Mouse (Mus musculus): ENCODE measurements at regions not wholly inside any gene's neighbourhood (a gene's known extent, or its start where the extent isn't known, plus 50 kb on each side); places are given as distances from the start of the nearest gene placed in this dataset.

DNA sequence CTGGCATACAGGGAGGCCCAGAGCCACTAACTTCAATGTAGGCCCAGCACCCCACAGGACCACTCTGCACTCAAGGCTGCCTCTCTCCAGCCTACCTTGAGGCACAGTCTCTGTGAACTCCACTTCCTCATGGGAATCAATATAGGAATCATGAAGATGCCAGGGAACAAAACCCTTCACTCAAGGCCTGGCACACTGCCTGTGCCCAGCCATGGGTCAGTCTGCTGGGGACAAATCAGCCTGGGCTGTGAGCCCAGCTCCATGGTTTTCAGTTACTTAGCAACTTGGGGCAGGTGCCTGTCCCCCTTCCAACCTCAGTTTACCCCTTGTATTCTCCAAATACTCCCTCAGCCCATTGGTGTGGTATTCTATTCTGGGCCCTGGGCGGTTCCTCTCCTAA, 119.6 kb downstream of the Cryba4 start:
- 83% methylated on average over 1 of the region's 1 CpGs for WGBS
- Histone ChIP-seq H3K4me3 (ENCODE audit: low read depth, low read length) (no peak overlapping the region), H3K27ac (ENCODE audit: low read length) (no peak overlapping the region)

DNA sequence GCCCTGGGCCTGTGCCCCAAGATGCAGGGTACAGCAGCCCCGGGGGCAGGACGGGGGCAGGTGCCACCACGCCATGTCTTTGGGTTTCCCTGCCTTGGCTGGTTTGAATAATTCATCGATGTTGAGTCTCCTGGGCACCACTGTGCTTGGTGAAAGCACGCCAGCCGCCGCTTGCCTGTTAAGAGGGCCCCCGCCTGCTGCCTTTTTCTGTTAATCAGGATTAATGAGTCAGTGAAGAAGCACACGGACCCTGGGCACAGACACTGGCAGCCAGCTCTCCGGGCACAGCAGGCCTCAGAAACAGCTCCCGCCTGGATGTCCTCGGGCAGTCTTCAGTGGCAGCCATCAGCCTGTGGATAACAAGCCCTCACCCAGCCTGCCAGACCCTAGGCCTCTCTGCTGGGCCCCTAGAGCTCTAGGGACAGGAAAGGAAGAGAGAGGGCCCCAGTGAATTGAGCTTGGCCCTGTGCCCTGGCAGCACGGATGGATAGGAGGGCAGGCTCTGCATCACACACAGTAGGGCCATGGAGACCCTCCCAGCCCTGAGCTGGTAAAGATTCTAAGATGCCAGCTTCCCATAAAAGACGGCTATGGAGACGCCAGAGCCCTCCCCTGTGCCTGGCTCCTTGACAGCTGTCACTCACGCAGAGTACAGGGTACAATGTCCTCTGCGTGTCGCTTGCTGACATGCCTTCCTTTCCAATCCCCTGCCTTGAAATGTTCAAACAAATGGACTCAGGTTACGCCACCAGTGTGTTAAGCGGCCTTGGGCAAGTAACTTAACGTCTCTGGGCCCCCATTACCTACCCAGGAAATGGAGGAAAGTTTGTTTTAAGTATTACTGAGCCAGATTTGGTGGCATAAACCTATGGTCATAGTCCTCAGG, 118.4 kb downstream of the Cryba4 start:
- Histone ChIP-seq H3K27ac (ENCODE audit: low read length) (no peak overlapping the region), H3K4me3 (ENCODE audit: low read depth, low read length) (no peak overlapping the region), H3K36me3 (ENCODE audit: control insufficient read depth, insufficient read depth, low read length) (no peaks in the 10 kb centered on the region), H3K27me3 (ENCODE audit: control insufficient read depth, insufficient read depth, low read length) (no peaks in the 10 kb centered on the region), H3K9me3 (ENCODE audit: control insufficient read depth, low read depth, low read length) (no peaks in the 10 kb centered on the region), H3K9ac (replicated peaks; ENCODE audit: low read depth, low read length) (no peak overlapping the region), H3K4me1 (ENCODE audit: control insufficient read depth, insufficient read depth, low read length) (no peaks in the 10 kb centered on the region), H3K4me2 (replicated peaks; ENCODE audit: low read depth, low read length) (no peak overlapping the region)
- no peak for ATAC-seq (ENCODE audit: insufficient number of reproducible peaks, insufficient read depth, low FRiP score, low read depth)
- 84% methylated on average over 21 of the region's 21 CpGs for WGBS

More for the DNA sequence above, 119.6 kb downstream of the Cryba4 start:
- no peaks in the 10 kb centered on the region for H3K36me3 ChIP-seq (ENCODE audit: control insufficient read depth, insufficient read depth, low read length)
- H3K4me1 ChIP-seq (ENCODE audit: control insufficient read depth, insufficient read depth, low read length), result no peaks in the 10 kb centered on the region
- no peak overlapping the region for H3K9ac ChIP-seq (replicated peaks; ENCODE audit: low read depth, low read length)
- H3K9me3 ChIP-seq (ENCODE audit: control insufficient read depth, low read depth, low read length), result no peaks in the 10 kb centered on the region
- no peak for ATAC-seq (ENCODE audit: insufficient number of reproducible peaks, insufficient read depth, low FRiP score, low read depth)
- no peaks in the 10 kb centered on the region for H3K27me3 ChIP-seq (ENCODE audit: control insufficient read depth, insufficient read depth, low read length)
- no peak overlapping the region for H3K4me2 ChIP-seq (replicated peaks; ENCODE audit: low read depth, low read length)

DNA sequence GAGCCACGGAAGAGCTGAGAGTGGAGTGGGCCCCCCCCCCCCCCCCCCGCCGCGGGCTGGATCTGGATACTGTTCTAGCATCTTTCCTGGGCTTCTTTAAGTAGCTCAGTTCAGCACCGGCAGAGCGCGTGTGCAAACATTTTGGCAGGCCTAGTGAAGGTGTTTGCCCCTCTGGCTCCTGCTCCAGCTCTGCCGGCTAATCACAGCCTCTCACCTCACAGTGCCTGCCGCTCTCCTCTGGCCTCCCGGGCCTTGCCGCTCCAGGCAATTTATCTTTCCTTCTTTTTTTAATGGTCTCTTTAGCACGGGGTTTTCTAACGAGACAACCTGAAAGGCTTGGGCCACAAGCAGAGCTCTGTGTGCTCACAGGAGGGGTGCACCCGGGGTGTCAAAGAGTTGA, 115.7 kb downstream of the Cryba4 start:
- no peaks in the 10 kb centered on the region for H3K9me3 ChIP-seq (ENCODE audit: control insufficient read depth, low read depth, low read length)
- H3K4me3 ChIP-seq (ENCODE audit: low read depth, low read length), result no peak overlapping the region
- no peaks in the 10 kb centered on the region for H3K27me3 ChIP-seq (ENCODE audit: control insufficient read depth, insufficient read depth, low read length)
- ATAC-seq (ENCODE audit: insufficient number of reproducible peaks, insufficient read depth, low FRiP score, low read depth), result no peak
- 17% methylated on average over 10 of the region's 14 CpGs for WGBS
- no peaks in the 10 kb centered on the region for H3K4me1 ChIP-seq (ENCODE audit: control insufficient read depth, insufficient read depth, low read length)
- H3K36me3 ChIP-seq (ENCODE audit: control insufficient read depth, insufficient read depth, low read length), result no peaks in the 10 kb centered on the region
- no peak overlapping the region for H3K27ac ChIP-seq (ENCODE audit: low read length)
- no peak overlapping the region for H3K9ac ChIP-seq (replicated peaks; ENCODE audit: low read depth, low read length)
- H3K4me2 ChIP-seq (replicated peaks; ENCODE audit: low read depth, low read length), result no peak overlapping the region

DNA sequence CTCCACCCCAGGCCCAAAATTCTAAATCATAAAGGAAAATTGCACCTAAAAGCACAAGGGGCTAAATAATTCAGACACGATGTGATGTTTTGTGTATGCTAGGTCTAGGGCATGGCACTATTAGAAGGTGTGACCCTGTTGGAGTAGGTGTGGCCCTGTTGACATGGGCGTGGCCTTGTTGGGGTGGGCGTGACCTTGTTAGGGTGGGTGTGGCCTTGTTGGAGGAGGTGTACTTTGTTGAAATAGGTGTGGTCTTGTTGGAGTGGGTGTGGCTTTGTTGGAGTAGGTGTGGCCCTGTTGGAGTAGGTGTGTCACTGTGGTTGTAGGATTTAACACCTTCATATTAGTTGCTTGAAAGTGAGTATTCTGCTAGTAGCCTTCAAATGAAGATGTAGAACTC, 114.1 kb downstream of the Cryba4 start:
- no peaks in the 10 kb centered on the region for H3K36me3 ChIP-seq (ENCODE audit: control insufficient read depth, insufficient read depth, low read length)
- no peak for ATAC-seq (ENCODE audit: insufficient number of reproducible peaks, insufficient read depth, low FRiP score, low read depth)
- no peak overlapping the region for H3K9ac ChIP-seq (replicated peaks; ENCODE audit: low read depth, low read length)
- WGBS, result 84% methylated on average over 3 of the region's 3 CpGs
- H3K27ac ChIP-seq (ENCODE audit: low read length), result no peak overlapping the region
- H3K4me2 ChIP-seq (replicated peaks; ENCODE audit: low read depth, low read length), result no peak overlapping the region
- no peak overlapping the region for H3K4me3 ChIP-seq (ENCODE audit: low read depth, low read length)
- H3K9me3 ChIP-seq (ENCODE audit: control insufficient read depth, low read depth, low read length), result no peaks in the 10 kb centered on the region
- H3K4me1 ChIP-seq (ENCODE audit: control insufficient read depth, insufficient read depth, low read length), result no peaks in the 10 kb centered on the region
- H3K27me3 ChIP-seq (ENCODE audit: control insufficient read depth, insufficient read depth, low read length), result no peaks in the 10 kb centered on the region

DNA sequence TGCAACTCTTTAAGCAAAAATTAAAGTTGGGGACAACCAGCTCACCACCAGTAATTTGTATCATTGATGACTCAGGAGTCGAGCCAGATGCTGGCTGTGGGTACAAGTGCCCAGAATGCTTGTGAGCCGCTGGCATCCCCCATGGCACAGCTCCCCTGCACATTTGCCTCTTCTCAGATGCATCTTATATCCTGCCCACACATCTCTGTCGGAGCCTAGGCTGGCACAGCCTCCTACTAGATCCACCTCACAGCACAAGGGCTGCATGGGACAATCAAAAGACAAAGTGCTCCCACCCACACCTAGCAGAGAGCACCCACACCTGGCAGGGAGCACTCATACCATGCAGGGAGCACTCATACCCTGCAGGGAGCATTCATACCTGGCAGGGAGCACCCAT, 109.6 kb downstream of the Cryba4 start:
- H3K9ac ChIP-seq (replicated peaks; ENCODE audit: low read depth, low read length), result no peak overlapping the region
- H3K4me3 ChIP-seq (ENCODE audit: low read depth, low read length), result no peak overlapping the region
- no peak overlapping the region for H3K27ac ChIP-seq (ENCODE audit: low read length)
- H3K9me3 ChIP-seq (ENCODE audit: control insufficient read depth, low read depth, low read length), result no peaks in the 10 kb centered on the region
- ATAC-seq (ENCODE audit: insufficient number of reproducible peaks, insufficient read depth, low FRiP score, low read depth), result no peak
- no peak overlapping the region for H3K4me2 ChIP-seq (replicated peaks; ENCODE audit: low read depth, low read length)
- H3K36me3 ChIP-seq (ENCODE audit: control insufficient read depth, insufficient read depth, low read length), result no peaks in the 10 kb centered on the region
- H3K27me3 ChIP-seq (ENCODE audit: control insufficient read depth, insufficient read depth, low read length), result no peaks in the 10 kb centered on the region
- WGBS, result 80% methylated on average over 3 of the region's 3 CpGs
- no peaks in the 10 kb centered on the region for H3K4me1 ChIP-seq (ENCODE audit: control insufficient read depth, insufficient read depth, low read length)

DNA sequence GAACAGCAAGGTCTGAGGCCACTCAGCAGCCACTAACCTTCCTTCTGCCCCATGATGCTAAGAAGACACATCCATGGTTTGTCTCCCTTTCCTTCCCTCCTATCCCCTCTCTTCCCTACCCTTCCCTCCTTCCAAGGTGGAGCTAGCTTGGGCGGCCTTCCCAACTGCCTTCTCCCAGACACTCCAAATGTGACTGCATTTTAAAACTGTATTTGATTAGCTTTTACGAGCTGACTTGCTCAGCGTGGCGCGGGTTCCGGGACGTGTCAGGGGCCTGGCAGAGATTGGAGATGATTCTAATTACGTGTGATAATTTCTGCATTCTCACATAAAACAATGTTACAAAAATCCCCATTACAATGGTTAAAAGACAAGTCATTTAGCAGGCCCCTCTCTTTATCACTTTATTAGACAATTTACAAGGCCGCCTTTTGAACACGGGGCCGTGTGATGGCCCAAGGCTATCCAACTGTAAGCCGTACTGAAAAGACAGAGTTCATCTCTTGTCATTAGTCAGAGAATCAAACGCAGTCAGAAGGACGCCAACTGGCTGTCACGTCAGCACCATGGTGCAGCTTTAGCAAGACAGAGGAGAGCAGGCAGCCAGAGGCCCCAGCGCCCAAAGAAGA, 108.2 kb downstream of the Cryba4 start:
- ATAC-seq (ENCODE audit: insufficient number of reproducible peaks, insufficient read depth, low FRiP score, low read depth), result no peak
- Histone ChIP-seq H3K27ac (ENCODE audit: low read length) (no peak overlapping the region), H3K4me1 (ENCODE audit: control insufficient read depth, insufficient read depth, low read length) (no peaks in the 10 kb centered on the region), H3K9ac (replicated peaks; ENCODE audit: low read depth, low read length) (no peak overlapping the region), H3K9me3 (ENCODE audit: control insufficient read depth, low read depth, low read length) (no peaks in the 10 kb centered on the region), H3K4me2 (replicated peaks; ENCODE audit: low read depth, low read length) (no peak overlapping the region), H3K36me3 (ENCODE audit: control insufficient read depth, insufficient read depth, low read length) (no peaks in the 10 kb centered on the region), H3K27me3 (ENCODE audit: control insufficient read depth, insufficient read depth, low read length) (no peaks in the 10 kb centered on the region), H3K4me3 (ENCODE audit: low read depth, low read length) (no peak overlapping the region)
- WGBS, result 89% methylated on average over 16 of the region's 16 CpGs

DNA sequence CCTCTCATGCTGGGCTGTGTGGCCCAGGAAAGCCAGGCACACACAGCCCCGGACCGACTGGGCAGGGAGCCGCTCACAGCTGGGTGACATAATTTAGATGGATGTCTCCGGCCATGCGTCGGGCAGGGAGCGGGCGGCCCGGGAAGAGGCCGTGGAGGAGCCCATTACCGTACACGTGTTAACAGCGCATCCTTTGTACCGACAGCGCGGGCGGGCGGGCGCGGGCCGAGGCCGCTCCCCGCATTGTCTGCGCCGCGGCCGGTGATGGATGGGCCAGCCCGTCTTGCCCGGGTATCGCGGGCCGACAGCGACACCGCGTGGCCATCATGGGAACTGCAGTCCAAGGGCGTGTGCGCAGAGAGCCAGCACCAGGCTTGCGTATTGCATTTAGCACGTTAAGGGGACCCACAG, 98.6 kb downstream of the Cryba4 start:
- Histone ChIP-seq H3K4me1 (ENCODE audit: control insufficient read depth, insufficient read depth, low read length) (no peaks in the 10 kb centered on the region), H3K4me3 (ENCODE audit: low read depth, low read length) (peak overlapping the region; percentile 31), H3K27ac (ENCODE audit: low read length) (no peak overlapping the region), H3K9ac (replicated peaks; ENCODE audit: low read depth, low read length) (no peak overlapping the region), H3K4me2 (replicated peaks; ENCODE audit: low read depth, low read length) (peak overlapping the region; percentile 60), H3K36me3 (ENCODE audit: control insufficient read depth, insufficient read depth, low read length) (no peaks in the 10 kb centered on the region), H3K9me3 (ENCODE audit: control insufficient read depth, low read depth, low read length) (no peaks in the 10 kb centered on the region), H3K27me3 (ENCODE audit: control insufficient read depth, insufficient read depth, low read length) (no peaks in the 10 kb centered on the region)
- ATAC-seq (ENCODE audit: insufficient number of reproducible peaks, insufficient read depth, low FRiP score, low read depth), result peak; percentile 77
- 1% methylated on average over 39 of the region's 39 CpGs for WGBS

DNA sequence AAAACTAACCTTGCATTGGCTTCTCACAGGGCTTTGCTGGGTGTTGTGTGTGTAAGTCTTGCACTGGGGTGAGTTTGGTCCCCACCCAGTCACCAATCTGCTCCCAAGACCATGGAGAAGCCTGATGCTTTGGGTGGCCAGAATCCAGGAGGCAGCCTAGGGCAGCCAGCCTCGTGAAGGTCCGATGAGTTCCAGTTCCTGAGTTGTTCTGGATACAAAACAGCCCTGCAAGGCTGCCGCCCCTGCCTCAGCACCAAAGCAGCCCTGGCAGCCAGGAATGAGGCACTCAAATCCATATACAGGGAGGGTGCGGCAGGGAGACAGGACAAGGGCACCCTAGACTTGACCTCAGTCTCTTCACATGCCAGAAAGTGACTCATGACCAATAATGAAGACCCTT, 97.7 kb downstream of the Cryba4 start:
- no peak overlapping the region for H3K27ac ChIP-seq (ENCODE audit: low read length)
- H3K9me3 ChIP-seq (ENCODE audit: control insufficient read depth, low read depth, low read length), result no peaks in the 10 kb centered on the region
- no peak overlapping the region; the same call in 1 of the 2 replicates for H3K9ac ChIP-seq (replicated peaks; ENCODE audit: low read depth, low read length)
- WGBS, result 57% methylated on average over 4 of the region's 4 CpGs
- no peak for ATAC-seq (ENCODE audit: insufficient number of reproducible peaks, insufficient read depth, low FRiP score, low read depth)
- no peak overlapping the region for H3K4me3 ChIP-seq (ENCODE audit: low read depth, low read length)
- H3K36me3 ChIP-seq (ENCODE audit: control insufficient read depth, insufficient read depth, low read length), result no peaks in the 10 kb centered on the region
- H3K27me3 ChIP-seq (ENCODE audit: control insufficient read depth, insufficient read depth, low read length), result no peaks in the 10 kb centered on the region
- H3K4me1 ChIP-seq (ENCODE audit: control insufficient read depth, insufficient read depth, low read length), result no peaks in the 10 kb centered on the region
- H3K4me2 ChIP-seq (replicated peaks; ENCODE audit: low read depth, low read length), result no peak overlapping the region
